Mouse (Mus musculus) kidney, embryonic 16.5 days (tissue): Measurements from ENCODE around the gene Gm20388. TPM values are rescaled to one million over a fixed set of nuclear protein-coding genes. Genes with fewer than 3 reads are reported as not detected.

ENCODE experiments used
- ATAC-seq: fragments of 200-750 bp; cut with Nextera tagmentation; 2 replicates; pipeline ENCODE4 v1.8.0; 2017; ENCODE audit warnings: moderate TSS enrichment; ENCODE audit not compliant: low FRiP score, low TSS enrichment
- H3K27ac ChIP-seq: fragments of 300-500 bp; sonication (generic); 2 replicates; pipeline ENCODE4 v1.5.1; 2014; ENCODE audit warnings: low read length
- H3K27me3 ChIP-seq: fragments of 300-500 bp; sonication (generic); 2 replicates; pipeline ENCODE4 v1.6.1; 2014; ENCODE audit warnings: low read length, control low read depth, mixed read lengths; ENCODE audit not compliant: insufficient read depth
- H3K36me3 ChIP-seq: fragments of 300-500 bp; sonication (generic); 2 replicates; pipeline ENCODE4 v1.6.1; 2014; ENCODE audit warnings: low read length, control low read depth, mixed read lengths; ENCODE audit not compliant: insufficient read depth
- H3K4me1 ChIP-seq: fragments of 300-500 bp; sonication (generic); 2 replicates; pipeline ENCODE4 v1.6.1; 2014; ENCODE audit warnings: low read length, control low read depth, mixed read lengths; ENCODE audit not compliant: insufficient read depth
- H3K4me2 ChIP-seq: fragments of 300-500 bp; sonication (generic); replicated peaks from 2 replicates; pipeline ENCODE4 v1.6.1; 2014; ENCODE audit warnings: low read depth, low read length
- H3K4me3 ChIP-seq: fragments of 300-500 bp; sonication (generic); 2 replicates; pipeline ENCODE4 v1.5.1; 2014; ENCODE audit warnings: mild to moderate bottlenecking, low read length
- H3K9ac ChIP-seq: fragments of 300-500 bp; sonication (generic); replicated peaks from 2 replicates; pipeline ENCODE4 v1.6.1; 2014; ENCODE audit warnings: low read length
- H3K9me3 ChIP-seq: fragments of 300-500 bp; sonication (generic); 2 replicates; pipeline ENCODE4 v1.6.1; 2016; ENCODE audit warnings: low read length, control low read depth
- WGBS: fragments of 180-500 bp; shearing (Covaris S2); extraction: QIAGEN DNeasy Blood & Tissue Kit; methylation state at CpG from one replicate; pipeline ENCODE4 v1.1.7; 2014; 5-methylcytosine and 5-hydroxymethylcytosine counted together
- polyA plus RNA-seq: library from polyadenylated mRNA; unstranded; fragments of >200 nt; fragmentation: Nextera tagmentation; extraction: Ambion mirVana; gene quantifications from 2 replicates; pipeline ENCODE4 v1.2.1, GENCODE M21; 2015

Gm20388 gene
- polyA plus RNA-seq, 1 experiment from 2014 or later: 7.7 TPM

DNA sequence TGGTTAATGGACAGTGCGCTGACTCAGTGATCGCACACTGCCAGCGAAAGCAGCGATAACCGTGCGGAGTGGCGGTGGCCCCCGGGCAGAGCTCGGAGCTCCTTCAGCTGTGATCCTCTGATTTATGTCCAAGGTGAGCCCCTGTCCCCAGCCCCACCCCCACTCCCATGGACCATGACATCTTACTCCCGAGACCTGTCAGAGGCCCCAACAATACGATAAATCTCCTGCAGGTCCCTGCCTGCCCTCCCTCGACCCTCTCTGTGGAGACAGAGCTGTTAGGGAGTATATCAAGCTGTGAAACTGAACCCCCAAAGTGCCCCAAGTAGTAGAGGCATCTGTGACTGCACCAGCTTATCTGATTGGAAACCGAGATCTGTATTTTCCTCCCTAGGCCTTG, 1435.5 kb downstream of the Gm20388 start:
- Histone ChIP-seq H3K36me3 (no peaks in the 10 kb centered on the region), H3K9ac (0 out of 2 replicates have a peak overlapping the region, but pooled peaks have one; percentile 38), H3K4me2 (peak overlapping the region; percentile 10; the same call in 1 of the 2 replicates), H3K27me3 (no peaks in the 10 kb centered on the region; the same call in 1 of the 2 replicates), H3K9me3 (no peaks in the 10 kb centered on the region), H3K4me1 (peaks cover 63% of the 10 kb centered on the region), H3K27ac (peak overlapping the region; percentile 83), H3K4me3 (no peak overlapping the region)
- peak; percentile 70 for ATAC-seq
- WGBS: 18% methylated on average over 13 of the region's 13 CpGs

DNA sequence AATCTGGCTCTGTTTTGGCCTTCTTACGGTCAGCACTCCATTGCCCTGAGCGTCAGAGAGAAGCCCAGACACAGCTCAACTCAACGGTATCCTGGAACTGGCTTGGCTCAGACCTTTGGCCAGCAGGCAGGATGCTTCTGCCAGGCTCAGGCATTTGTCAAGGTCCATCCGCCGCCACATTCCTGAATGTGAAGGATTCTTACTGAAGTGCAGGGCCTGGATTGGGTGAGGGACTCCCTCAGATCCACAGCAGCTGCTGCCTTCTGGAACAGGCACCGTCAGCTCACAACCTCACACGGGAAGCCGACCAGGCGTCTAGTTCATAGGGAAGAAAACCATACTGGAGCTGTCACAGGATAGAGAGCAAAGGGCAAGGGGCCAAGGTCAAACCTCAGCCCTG, 1436.2 kb downstream of the Gm20388 start:
- H3K36me3 ChIP-seq: no peaks in the 10 kb centered on the region
- H3K4me1 ChIP-seq: peaks cover 66% of the 10 kb centered on the region
- no peaks in the 10 kb centered on the region; the same call in 1 of the 2 replicates for H3K27me3 ChIP-seq
- H3K9ac ChIP-seq: peak overlapping the region; percentile 38; the same call in 1 of the 2 replicates
- H3K4me3 ChIP-seq: no peak overlapping the region
- H3K27ac ChIP-seq: peak overlapping the region; percentile 83
- 19% methylated on average over 9 of the region's 9 CpGs for WGBS
- H3K9me3 ChIP-seq: no peaks in the 10 kb centered on the region
- ATAC-seq: peak; percentile 29; the same call in 1 of the 2 replicates
- no peak overlapping the region for H3K4me2 ChIP-seq

DNA sequence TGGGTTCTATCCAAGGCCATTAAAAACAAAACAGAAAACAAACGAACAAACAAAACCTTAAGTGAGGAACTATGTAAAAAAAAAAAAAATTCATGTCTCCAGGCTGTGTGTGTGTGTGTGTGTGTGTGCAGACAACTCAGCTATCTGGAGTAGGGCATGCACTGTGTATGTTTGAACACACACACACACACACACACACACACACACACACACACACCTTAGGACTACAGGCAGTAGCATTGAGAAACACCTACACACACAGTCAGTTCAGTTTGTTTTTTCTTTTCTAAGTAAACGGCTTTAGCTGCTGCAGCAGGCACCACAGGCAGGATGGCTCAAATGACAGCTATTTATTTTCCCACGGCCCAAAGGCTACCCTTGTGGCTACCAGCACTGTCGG, 1438.4 kb downstream of the Gm20388 start:
- no peaks in the 10 kb centered on the region; the same call in 1 of the 2 replicates for H3K27me3 ChIP-seq
- H3K4me3 ChIP-seq: no peak overlapping the region
- no peaks in the 10 kb centered on the region for H3K9me3 ChIP-seq
- no peak overlapping the region; the same call in 1 of the 2 replicates for H3K27ac ChIP-seq
- ATAC-seq: no peak
- peaks cover 51% of the 10 kb centered on the region for H3K4me1 ChIP-seq
- H3K4me2 ChIP-seq: no peak overlapping the region
- H3K36me3 ChIP-seq: no peaks in the 10 kb centered on the region
- WGBS: 27% methylated on average over 4 of the region's 4 CpGs
- no peak overlapping the region for H3K9ac ChIP-seq

DNA sequence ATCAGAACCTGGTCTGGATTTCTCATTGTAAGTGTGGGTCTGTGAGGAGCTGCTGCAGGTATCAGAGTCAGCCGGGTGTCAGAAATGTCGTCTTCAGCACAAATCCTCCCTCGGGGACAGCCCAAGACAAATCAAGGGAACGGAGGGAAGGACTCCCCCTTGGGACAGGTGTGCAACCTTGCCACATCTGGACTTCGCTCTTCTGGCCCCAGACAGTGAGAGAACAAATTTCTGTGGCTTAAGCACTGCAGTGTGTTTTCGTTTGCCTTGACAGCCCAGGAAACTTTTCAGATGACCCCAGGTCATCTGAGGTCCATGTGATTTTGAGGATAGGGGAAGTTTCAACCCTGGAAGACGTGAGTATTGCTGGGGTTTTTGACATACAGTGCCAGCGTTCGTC, 1440.2 kb downstream of the Gm20388 start:
- ATAC-seq: no peak
- Histone ChIP-seq H3K36me3 (no peaks in the 10 kb centered on the region), H3K9ac (no peak overlapping the region), H3K4me3 (no peak overlapping the region), H3K4me2 (no peak overlapping the region), H3K4me1 (peaks cover 49% of the 10 kb centered on the region), H3K27ac (no peak overlapping the region), H3K9me3 (no peaks in the 10 kb centered on the region), H3K27me3 (no peaks in the 10 kb centered on the region)
- 61% methylated on average over 9 of the region's 9 CpGs for WGBS

DNA sequence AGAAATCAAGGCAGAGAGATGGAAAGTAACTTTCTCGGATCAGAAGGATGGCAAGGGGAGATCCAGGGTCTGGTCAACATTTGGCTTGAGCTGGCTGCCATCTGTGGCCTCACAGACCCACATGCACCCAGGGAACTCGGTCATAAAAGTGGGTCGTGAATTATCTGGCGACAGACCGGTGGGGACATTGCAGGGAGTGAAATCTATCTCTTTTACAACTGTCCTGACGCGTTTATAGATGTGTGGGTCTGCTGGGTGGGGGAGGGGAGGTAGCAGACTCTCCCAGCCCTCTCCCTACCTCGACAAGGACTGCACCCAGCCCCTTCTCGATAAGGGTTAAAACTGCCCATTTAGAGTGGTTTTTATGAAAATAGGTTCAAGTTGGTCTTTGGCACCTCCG, 1444.2 kb downstream of the Gm20388 start:
- 15% methylated on average over 10 of the region's 10 CpGs for WGBS
- ATAC-seq: no peak
- Histone ChIP-seq H3K27ac (no peak overlapping the region), H3K9ac (no peak overlapping the region), H3K4me3 (no peak overlapping the region), H3K4me1 (peaks cover 40% of the 10 kb centered on the region), H3K27me3 (no peaks in the 10 kb centered on the region), H3K36me3 (no peaks in the 10 kb centered on the region), H3K4me2 (no peak overlapping the region), H3K9me3 (no peaks in the 10 kb centered on the region)

DNA sequence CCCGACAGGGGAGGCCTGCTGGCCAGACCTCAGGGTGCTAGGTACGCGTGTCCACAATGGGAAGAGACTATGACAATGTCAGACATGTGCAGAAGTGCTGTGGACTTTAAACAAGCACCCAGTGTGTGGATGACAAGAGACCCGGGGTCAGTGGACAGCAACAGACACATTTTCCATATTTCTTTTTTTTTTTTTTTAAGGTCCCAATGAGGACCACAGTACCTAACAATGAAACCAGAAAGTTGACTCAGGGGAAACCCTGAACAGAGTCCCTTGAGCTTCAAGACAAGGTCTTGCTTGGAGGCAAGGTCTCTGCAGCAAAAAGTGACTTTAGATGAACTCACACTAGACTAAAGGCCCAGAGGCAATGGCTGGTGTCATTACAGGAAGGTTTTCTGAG, 1446.8 kb downstream of the Gm20388 start:
- Histone ChIP-seq H3K27me3 (no peaks in the 10 kb centered on the region), H3K36me3 (no peaks in the 10 kb centered on the region), H3K27ac (no peak overlapping the region), H3K4me3 (no peak overlapping the region), H3K9me3 (no peaks in the 10 kb centered on the region), H3K4me1 (peaks cover 49% of the 10 kb centered on the region), H3K9ac (no peak overlapping the region), H3K4me2 (no peak overlapping the region)
- 97% methylated on average over 4 of the region's 4 CpGs for WGBS
- no peak for ATAC-seq

DNA sequence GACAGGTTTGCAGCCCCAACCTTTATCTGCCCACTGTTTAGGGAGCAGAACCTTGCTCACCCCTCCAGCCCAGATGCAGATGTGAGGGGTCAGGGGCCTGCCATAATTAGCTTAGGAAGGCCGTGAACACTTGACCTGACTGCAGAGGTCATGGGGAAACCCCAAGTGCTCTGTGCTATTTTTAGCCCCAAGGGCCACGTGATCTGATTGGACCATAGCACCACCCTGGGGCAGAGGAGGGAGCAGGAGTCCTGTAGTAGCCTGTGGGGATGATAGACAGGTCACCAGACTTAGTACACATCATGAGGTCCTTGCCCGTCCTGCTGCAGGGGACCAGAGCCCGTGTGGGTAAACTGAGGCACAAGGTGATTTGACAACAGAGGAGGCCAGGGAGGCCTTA, 1448.0 kb downstream of the Gm20388 start:
- H3K9ac ChIP-seq: peak overlapping the region; percentile 54
- H3K4me3 ChIP-seq: no peak overlapping the region
- H3K4me1 ChIP-seq: peaks cover 49% of the 10 kb centered on the region
- ATAC-seq: 0 out of 2 replicates have a peak, but pooled peaks have one; percentile 16
- no peaks in the 10 kb centered on the region for H3K27me3 ChIP-seq
- WGBS: 43% methylated on average over 4 of the region's 4 CpGs
- H3K4me2 ChIP-seq: no peak overlapping the region
- H3K27ac ChIP-seq: peak overlapping the region; percentile 92
- no peaks in the 10 kb centered on the region for H3K36me3 ChIP-seq
- 0 out of 2 replicates have a peak, but pooled peaks cover 3% of the 10 kb centered on the region for H3K9me3 ChIP-seq

DNA sequence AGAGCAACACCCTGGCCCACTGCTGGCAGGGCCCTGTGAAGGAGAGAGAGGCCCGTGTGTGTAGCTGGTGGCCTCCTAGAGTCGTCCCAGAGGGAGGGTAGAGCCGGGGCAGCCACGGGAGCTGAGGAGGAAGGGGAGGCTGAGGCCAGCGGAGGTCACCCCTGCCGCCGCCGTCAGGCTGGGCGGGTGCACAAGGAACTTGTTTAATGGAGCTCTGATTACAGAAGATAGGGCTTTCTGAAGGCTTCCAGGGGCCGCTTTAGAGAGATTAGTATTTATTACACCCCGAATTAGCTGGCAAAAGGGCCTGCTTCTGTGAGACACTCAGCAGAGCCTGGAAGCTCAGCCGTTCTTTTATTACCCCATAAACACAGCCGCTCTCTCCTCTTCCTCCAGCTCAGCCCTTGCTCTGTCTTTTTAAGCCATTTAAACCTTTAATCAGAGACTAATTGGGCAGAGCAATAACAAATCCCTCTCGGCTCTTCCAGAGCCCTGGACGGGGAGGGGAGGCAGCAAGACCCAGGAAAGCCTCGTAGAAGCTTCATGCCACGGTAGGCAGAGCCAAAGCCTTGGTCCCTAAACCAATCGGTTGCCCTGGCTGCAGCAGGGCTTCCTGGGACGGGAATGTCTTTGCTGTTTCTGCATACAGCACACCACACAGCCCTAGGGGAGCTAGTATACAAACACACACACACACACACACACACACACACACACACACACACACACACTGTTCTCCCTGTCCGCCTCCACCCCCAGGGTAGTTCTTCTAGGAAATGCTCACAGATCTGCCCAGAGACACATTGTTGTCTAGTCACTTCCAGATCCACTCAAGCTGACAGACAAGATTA, 1448.7 kb downstream of the Gm20388 start:
- Histone ChIP-seq H3K9ac (peak overlapping the region; percentile 54), H3K27ac (peak overlapping the region; percentile 92), H3K27me3 (no peaks in the 10 kb centered on the region), H3K4me1 (peaks cover 53% of the 10 kb centered on the region), H3K4me3 (no peak overlapping the region), H3K36me3 (no peaks in the 10 kb centered on the region), H3K4me2 (0 out of 2 replicates have a peak overlapping the region, but pooled peaks have one; percentile 4), H3K9me3 (0 out of 2 replicates have a peak, but pooled peaks cover 3% of the 10 kb centered on the region)
- 8% methylated on average over 20 of the region's 20 CpGs for WGBS
- peak; percentile 69 for ATAC-seq

DNA sequence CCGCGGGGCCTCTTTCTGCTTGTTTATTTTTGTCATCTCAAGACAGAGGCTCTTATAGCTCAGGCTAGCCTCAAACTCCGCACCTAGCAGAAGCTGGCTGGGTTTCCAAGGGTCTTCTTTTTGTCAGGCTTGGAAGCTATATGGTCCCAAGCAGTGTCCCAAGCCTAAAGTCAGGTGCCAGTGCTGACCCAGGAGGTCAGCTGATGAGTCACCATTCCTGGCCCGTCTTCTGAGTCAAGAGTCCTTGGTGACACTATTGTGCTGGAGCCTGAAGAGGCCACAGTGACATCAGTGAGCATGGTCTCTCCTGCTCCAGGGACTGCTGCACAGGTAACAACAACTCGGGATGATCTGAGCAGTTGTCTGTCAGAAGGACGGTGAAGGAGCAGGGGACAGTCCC, 1449.4 kb downstream of the Gm20388 start:
- Histone ChIP-seq H3K4me2 (no peak overlapping the region), H3K27ac (peak overlapping the region; percentile 92)
- no peak for ATAC-seq

DNA sequence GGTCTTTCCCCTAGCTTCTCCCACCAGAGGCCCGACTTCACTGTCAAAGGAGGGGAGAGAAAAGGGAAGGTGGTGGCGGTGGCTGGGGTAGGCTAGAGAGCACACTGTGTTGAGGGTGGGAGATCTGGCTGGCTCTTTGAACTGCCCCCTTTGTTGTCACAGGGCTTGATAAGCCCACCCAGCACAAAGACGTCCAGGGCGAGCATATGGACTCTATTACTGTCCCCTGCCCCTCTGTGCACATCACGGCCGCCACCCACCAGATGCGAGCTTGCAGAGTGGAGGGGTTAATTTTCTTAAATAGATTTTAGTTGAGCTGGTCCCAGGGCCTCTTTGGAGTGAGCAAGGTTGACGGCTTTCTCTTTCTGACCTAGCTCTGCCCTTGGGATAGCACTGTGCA, 1450.5 kb downstream of the Gm20388 start:
- WGBS: 62% methylated on average over 8 of the region's 8 CpGs
- peaks cover 55% of the 10 kb centered on the region for H3K4me1 ChIP-seq
- 0 out of 2 replicates have a peak, but pooled peaks cover 3% of the 10 kb centered on the region for H3K9me3 ChIP-seq
- no peak overlapping the region for H3K4me3 ChIP-seq
- ATAC-seq: no peak
- H3K27me3 ChIP-seq: no peaks in the 10 kb centered on the region
- H3K36me3 ChIP-seq: no peaks in the 10 kb centered on the region
- no peak overlapping the region for H3K4me2 ChIP-seq
- H3K27ac ChIP-seq: no peak overlapping the region
- H3K9ac ChIP-seq: no peak overlapping the region

More for the DNA sequence above, 1449.4 kb downstream of the Gm20388 start:
- no peaks in the 10 kb centered on the region for H3K27me3 ChIP-seq
- H3K4me3 ChIP-seq: no peak overlapping the region
- WGBS: 33% methylated on average over 6 of the region's 6 CpGs
- H3K4me1 ChIP-seq: peaks cover 55% of the 10 kb centered on the region
- H3K9ac ChIP-seq: no peak overlapping the region
- H3K9me3 ChIP-seq: 0 out of 2 replicates have a peak, but pooled peaks cover 3% of the 10 kb centered on the region
- no peaks in the 10 kb centered on the region for H3K36me3 ChIP-seq
